Mouse (Mus musculus) right cerebral cortex, postnatal 14 days (tissue): Measurements from ENCODE around the gene Taldo1.
"Not testable (repeated sequence)": the region's sequence is repeated elsewhere in the genome, so short reads cannot be mapped to it uniquely, and the experiment has no call there.

Source experiments
- DNase-seq: peaks from one replicate; pipeline ENCODE4 v3.0.0; 2022

The Taldo1 gene

GRCm38 (mm10) chr7:141388487-141389109, 3.4 kb upstream of the Taldo1 start:
- DNase-seq, result no peak

- no peak for DNase-seq
Measured at GRCm38 (mm10) chr7:141390326-141391259, 1.4 kb upstream of the Taldo1 start.

DNA sequence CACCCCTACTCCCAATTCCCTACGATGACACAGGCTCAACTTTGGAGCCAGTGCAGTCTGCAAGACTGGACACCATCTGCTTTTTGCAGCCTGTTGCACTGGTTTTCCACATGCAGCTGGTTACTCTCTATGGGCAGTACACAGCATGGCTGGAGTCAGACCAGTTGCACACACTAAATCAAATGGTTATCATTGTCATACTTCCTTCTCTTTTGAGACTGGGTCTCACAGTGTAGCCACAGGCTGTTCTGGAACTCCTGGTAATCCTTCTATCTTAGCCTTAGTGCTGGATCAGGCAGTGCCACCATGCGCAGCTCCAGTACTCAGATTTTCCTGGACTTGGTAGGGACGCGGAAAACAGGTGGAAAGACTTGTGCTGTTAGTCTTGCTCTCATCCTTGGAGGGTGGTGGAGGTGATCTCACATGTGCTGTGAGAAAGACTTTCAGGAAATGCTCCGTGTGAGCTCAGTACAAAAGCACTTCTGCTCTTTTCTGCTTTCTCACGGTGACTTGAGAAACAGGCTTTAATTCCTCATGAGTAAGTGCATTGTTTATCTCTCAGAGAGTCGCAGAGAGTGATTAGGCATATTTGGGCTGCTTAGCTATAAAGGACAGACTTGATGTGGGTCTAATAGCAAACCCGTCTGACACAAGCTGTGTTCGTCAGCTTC, 688 bp downstream of the Taldo1 start:
- no peak for DNase-seq

GRCm38 (mm10) chr7:141394158-141394557, 2.2 kb downstream of the Taldo1 start:
- no peak for DNase-seq

GRCm38 (mm10) chr7:141394771-141395170, 2.8 kb downstream of the Taldo1 start:
- DNase-seq, result peak; percentile 69

- DNase-seq, result no peak
Measured at GRCm38 (mm10) chr7:141395348-141395747, 3.3 kb downstream of the Taldo1 start.

DNA sequence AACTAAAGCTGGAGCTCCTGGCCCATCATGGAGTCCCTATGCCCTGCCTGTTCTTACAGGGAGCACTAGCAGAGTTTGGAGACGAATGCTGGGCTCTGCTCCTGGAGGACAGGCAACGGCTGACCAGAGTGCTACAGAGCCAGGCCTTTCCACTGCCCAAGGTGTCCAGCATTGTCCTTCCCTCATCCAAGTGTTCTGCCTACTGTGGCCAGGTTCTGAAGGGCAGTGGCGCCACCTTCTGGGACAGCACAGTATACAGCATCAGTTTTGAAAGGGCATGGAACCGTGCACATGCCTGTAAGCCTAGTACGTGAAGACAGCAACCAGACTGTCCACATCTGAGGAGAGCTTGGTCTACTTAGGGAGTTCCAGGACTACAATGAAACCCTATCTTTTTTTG, 11.3 kb downstream of the Taldo1 start:
- peak; percentile 52 for DNase-seq

DNA sequence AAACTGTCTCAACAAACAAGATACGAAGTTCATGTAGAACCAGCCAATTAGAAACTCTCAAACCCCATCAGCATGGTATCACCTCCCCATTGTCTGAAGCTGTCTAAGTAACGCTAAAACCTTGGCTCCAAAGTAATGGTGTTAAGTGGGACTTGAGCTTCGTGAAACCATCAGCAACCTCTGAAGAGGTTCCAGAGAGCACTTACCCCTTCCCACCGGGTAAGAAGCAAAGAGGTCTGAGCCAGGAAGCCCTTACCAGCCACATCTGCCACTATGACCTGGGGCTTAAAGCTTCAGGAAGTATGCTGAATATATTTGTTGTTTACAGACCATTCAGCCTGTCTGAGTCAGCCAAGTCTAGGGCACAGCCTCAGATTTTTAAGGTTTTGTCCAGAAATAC, 13.5 kb downstream of the Taldo1 start:
- DNase-seq, result no peak

GRCm38 (mm10) chr7:141407670-141408069, 15.7 kb downstream of the Taldo1 start:
- DNase-seq, result not testable (repeated sequence)

- peak; percentile 88 for DNase-seq
Measured at GRCm38 (mm10) chr7:141408833-141409232, 16.8 kb downstream of the Taldo1 start.

DNA sequence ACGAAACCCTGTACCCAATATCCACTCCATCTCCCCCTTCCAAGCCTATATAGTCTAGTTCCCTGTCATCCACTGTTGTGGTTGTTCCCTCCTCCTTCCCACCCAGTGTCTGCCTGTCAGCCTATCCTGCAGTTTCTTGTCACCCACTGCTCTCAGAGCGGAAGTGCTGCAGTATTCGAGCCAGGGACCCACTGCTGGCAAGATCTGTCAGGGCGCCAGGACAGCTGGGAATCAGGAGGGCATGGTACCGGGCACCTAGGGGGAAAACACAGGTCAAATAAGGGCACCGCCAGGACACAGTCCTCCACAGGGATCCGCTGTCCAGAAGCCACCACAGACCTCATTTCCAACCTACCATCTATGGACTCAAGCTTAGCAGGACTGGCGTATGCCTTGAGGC, 18.6 kb downstream of the Taldo1 start:
- no peak for DNase-seq

GRCm38 (mm10) chr7:141411667-141412066, 19.7 kb downstream of the Taldo1 start:
- no peak for DNase-seq

GRCm38 (mm10) chr7:141413331-141413730, 21.3 kb downstream of the Taldo1 start:
- no peak for DNase-seq

DNA sequence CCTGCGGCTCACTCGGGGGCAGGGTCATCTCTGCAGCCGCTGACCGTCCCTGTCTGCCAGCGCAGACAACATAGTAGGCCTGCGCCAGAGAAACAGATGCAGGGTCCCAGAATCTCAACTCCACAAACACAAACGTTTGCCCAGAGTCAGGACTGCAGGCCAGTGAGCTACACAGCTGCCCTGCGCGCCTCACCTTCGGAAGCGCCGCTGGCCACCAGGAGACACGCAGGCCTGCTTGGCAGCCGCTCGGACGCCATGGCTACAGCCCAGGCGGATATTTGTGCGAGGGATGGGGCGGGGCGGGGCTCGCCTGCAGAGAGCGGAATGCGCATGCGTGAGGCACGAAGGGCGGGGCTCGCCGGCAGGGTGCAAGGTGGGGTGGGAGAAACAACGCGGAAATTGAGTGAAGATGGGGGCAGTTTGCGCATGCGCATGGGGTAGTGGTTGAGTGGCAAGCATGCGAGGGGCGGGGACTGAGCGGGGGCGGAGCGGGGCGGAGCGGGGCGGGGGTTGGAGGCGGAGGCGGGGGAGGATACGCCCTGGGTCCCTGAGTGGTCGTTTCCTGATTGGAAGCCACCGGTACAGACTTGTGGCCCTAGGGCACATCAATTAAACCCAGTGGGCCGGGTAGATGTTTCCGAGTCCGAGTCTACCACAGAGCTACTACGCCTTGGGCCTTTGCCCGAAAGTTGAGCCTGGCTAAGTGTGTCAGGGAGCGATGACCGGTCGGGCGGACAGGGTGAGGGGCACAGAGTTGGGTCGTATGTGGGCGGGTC, 22.0 kb downstream of the Taldo1 start, which contains the start of gene Gatd1:
Gatd1 (minus strand) TSS at position 328 of the 776 bp plus-strand sequence.
- peak; percentile 100 for DNase-seq

- no peak for DNase-seq
Measured at GRCm38 (mm10) chr7:141416144-141416841, 24.3 kb downstream of the Taldo1 start.

- DNase-seq, result no peak
Measured at GRCm38 (mm10) chr7:141417731-141418681, 26.0 kb downstream of the Taldo1 start.

- peak; percentile 73 for DNase-seq
Measured at GRCm38 (mm10) chr7:141418970-141419369, 27.0 kb downstream of the Taldo1 start.

- no peak for DNase-seq
Measured at GRCm38 (mm10) chr7:141420030-141420702, 28.2 kb downstream of the Taldo1 start.

GRCm38 (mm10) chr7:141423811-141424210, 31.8 kb downstream of the Taldo1 start:
- DNase-seq, result no peak
